Mouse (Mus musculus) right cerebral cortex, adult 2 months (tissue): ENCODE measurements around the gene Rorb.

Experiments
- DNase-seq, 2 experiments: peaks; one replicate each; pipeline ENCODE4 v3.0.0; 2021 to 2022; ENCODE audit warnings: low spot score in 2 of 2

The Rorb gene

GRCm38 (mm10) chr19:19005144-19005543 lies 105.9 kb downstream of the Rorb start:
- DNase-seq: peak; percentile 51

GRCm38 (mm10) chr19:19004023-19004656 lies 106.9 kb downstream of the Rorb start:
- no peak for DNase-seq

- DNase-seq: no peak
Observed at GRCm38 (mm10) chr19:18998966-18999365, 112.0 kb downstream of the Rorb start.

GRCm38 (mm10) chr19:18997711-18998110 lies 113.3 kb downstream of the Rorb start:
- DNase-seq: no peak

- DNase-seq: no peak
Observed at GRCm38 (mm10) chr19:18979996-18980395, 131.0 kb downstream of the Rorb start.

GRCm38 (mm10) chr19:18974796-18975660 lies 136.0 kb downstream of the Rorb start:
- peak; percentile 70 to 75 for DNase-seq

GRCm38 (mm10) chr19:18969386-18969785 lies 141.6 kb downstream of the Rorb start:
- DNase-seq: no peak

GRCm38 (mm10) chr19:18967307-18967706 lies 143.7 kb downstream of the Rorb start:
- no peak for DNase-seq

- DNase-seq: no peak
Observed at GRCm38 (mm10) chr19:18959862-18960261, 151.1 kb downstream of the Rorb start.

GRCm38 (mm10) chr19:18952806-18953205 lies 158.2 kb downstream of the Rorb start:
- no peak for DNase-seq

GRCm38 (mm10) chr19:18947193-18947592 lies 163.8 kb downstream of the Rorb start:
- DNase-seq: no peak

GRCm38 (mm10) chr19:18945265-18945664 lies 165.7 kb downstream of the Rorb start:
- no peak for DNase-seq

GRCm38 (mm10) chr19:18941391-18941790 lies 169.6 kb downstream of the Rorb start:
- no peak for DNase-seq

GRCm38 (mm10) chr19:18911755-18912340 lies 199.1 kb downstream of the Rorb start:
- DNase-seq: no peak

GRCm38 (mm10) chr19:18909641-18910040 lies 201.4 kb downstream of the Rorb start:
- no peak for DNase-seq

- DNase-seq: no peak
Observed at GRCm38 (mm10) chr19:18905511-18905910, 205.5 kb downstream of the Rorb start.

- no peak for DNase-seq
Observed at GRCm38 (mm10) chr19:18902694-18903067, 208.3 kb downstream of the Rorb start.

GRCm38 (mm10) chr19:18902041-18902693 lies 208.8 kb downstream of the Rorb start:
- no peak for DNase-seq

GRCm38 (mm10) chr19:18898238-18898637 lies 212.8 kb downstream of the Rorb start:
- no peak for DNase-seq

- DNase-seq: no peak
Observed at GRCm38 (mm10) chr19:18890216-18890615, 220.8 kb downstream of the Rorb start.

GRCm38 (mm10) chr19:18889632-18890031 lies 221.4 kb downstream of the Rorb start:
- DNase-seq: no peak

- DNase-seq: peak; percentile 51 to 62
Observed at GRCm38 (mm10) chr19:18889117-18889627, 221.8 kb downstream of the Rorb start.
